Mouse (Mus musculus): ENCODE data around the gene Ctdsp2.
A peak's percentile ranks its signal among the peaks of the same experiment; 100 is the strongest.

Ctdsp2 gene

DNA sequence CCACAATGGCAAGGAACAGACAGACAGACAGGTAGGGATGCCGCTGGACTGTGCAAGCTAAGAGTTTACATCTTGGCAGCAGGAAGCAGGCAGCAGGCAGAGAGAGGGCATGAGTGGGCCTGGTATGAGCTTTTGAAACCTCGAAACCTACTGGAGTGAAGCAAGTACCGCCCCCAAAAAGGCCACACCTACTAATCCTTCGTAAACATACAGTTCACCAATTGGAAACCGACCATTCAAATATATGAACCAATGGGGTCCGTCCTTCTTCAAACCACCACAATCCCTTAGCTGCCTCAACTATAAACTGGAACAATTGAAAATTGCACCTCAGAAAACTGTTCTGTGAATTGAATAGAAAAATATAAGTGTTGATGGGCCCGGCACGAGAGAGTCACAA, 14.7 kb upstream of the Ctdsp2 start:
- DNase-seq: no peak

DNA sequence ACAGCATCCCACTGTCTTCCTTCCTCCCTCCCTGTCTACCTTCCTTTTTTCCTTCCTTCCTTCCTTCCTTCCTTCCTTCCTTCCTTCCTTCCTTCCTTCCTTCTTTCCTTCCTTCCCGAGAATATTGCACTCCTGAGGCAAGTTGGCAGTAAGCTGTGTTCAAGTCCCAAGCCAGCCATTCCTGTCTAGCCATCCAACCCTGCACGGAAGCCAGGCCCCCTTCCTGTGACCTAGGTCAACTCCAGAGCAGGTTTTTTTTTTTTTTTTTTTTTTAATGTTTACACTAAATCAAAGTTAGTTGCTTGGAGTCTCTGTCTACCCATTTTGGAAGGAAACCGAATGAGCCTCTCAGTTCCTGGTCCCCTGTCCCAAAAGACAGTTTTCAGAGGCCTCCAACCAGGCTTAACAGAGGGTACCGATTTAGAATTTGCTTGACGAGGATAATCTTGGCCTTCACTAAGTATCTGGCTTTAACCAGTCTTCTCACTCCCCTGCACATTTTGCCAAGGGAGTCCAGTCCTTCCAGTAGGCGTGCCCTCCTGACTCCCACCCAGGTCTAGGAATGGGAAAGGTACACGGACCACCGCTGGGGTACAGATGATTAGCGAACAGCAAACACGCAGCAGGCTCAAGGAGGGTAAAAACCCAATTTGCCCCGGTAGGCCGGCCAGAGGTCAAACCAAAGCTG, 7.0 kb upstream of the Ctdsp2 start:
- DNase-seq: no peak

GRCm38 (mm10) chr10:126972051-126972725, 6.3 kb upstream of the Ctdsp2 start:
- no peak for DNase-seq

GRCm38 (mm10) chr10:126972988-126973387, 5.5 kb upstream of the Ctdsp2 start:
- no peak for DNase-seq

DNA sequence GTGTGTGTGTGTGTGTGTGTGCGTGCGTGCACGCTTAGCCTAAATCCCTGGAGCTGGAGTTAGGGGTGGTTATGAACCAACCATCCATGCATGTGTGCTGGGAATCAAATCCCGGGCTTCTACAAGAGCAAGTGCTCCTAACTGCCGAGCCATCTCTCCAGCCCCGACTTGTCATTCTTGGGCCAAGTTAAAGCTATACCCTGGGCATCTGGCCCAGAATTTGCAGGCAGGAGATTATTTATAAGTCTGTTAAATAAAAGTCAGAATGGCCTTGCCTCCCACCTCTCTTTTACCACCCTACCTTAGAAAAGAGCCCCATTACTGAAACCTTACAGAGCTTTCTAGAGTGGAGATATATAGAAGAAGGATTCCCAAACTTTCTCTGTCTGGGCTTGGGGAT, 2.8 kb upstream of the Ctdsp2 start:
- no peak for DNase-seq

GRCm38 (mm10) chr10:126977076-126977475, 1.4 kb upstream of the Ctdsp2 start:
- DNase-seq: no peak

DNA sequence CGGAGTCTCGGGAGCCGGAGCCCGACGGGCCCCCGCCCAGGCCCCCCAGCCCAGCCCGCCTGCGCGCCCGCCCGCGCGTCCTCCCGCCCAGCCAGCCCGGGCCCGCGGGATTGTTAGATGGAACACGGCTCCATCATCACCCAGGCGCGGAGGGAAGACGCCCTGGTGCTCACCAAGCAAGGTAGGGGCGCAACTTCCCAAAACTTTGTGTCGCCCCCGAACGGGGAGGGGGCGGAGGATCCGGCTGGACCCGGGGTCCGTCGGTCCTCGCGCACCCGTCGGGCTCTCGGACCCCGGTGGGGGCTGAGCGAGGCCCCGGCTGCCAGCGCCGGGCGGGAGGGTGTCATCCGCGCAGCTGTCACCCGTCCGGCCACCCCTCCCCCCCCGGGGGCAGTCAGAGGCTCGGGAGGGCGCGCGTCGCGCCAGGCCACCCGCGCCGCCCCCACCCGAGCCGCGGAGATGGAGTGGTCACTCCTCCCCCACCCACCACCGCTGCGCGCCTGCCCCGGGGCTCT, 661 bp downstream of the Ctdsp2 start:
- peak; percentile 52 for DNase-seq

- peak; percentile 44 for DNase-seq
These were observed 1.2 kb downstream of the Ctdsp2 start for GRCm38 (mm10) chr10:126979636-126980151.

DNA sequence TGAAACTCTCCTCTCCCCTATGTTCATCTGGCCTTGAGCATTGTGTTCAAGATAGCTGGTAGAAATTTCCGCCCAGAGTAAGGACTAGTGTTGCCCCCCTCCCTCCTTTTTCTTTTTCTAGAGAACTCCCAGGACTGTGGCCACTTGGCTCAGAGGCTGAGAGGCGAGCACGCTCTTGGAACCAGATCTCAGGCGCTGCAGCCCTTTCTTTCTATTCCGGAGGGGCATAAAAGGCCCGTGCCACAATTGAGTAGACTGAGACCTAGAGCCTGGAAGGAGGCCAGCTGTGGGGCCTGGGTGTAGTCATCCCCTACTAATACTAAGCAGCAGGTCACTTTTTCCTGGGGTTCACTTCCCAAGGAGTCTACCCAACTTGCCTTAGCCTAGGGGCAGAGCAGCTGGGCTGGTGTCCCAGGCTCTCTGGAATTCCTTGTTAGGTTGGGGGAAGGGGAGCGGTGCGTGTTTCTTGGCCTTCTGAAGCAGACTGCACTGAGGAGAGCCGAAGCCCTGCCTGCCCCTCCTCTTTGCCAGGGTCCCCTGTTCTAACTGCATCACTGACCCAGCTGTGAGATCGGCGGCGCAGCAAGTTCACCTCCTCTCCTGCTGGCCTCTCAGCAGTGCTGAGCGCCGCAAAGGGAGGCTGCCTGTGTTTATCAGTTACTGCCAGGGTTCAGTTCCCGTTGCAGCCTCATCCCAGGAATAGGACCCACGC, 1.9 kb downstream of the Ctdsp2 start:
- DNase-seq: peak; percentile 22

- peak; percentile 4 for DNase-seq
These were observed 2.5 kb downstream of the Ctdsp2 start for GRCm38 (mm10) chr10:126980933-126981530.

GRCm38 (mm10) chr10:126981746-126982145, 3.2 kb downstream of the Ctdsp2 start:
- DNase-seq: no peak

DNA sequence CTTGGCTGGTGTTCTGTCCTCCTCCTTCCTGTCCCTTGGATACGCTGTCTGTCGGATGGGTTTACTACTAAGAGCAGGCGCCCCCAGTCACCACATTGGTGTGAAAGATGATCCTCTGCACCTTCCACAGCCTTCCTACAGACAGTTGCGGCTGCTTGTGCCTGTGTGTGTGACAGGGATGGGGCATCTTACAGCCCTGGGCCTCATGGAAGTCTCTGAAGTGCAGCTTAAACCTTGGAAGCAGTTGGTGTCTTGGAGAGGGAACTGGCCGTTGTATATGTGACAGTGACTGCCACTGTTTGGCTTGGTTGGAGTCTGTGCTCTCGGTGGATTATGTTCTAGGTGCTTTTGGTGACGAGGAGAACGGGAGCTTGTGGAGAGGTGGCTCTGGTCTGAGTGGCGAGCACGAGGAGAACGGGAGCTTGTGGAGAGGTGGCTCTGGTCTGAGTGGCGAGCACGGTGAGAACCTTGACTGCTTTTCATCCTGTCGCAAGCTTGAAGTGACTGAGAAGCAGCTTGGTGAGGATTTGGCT, 4.7 kb downstream of the Ctdsp2 start:
- DNase-seq: no peak

DNA sequence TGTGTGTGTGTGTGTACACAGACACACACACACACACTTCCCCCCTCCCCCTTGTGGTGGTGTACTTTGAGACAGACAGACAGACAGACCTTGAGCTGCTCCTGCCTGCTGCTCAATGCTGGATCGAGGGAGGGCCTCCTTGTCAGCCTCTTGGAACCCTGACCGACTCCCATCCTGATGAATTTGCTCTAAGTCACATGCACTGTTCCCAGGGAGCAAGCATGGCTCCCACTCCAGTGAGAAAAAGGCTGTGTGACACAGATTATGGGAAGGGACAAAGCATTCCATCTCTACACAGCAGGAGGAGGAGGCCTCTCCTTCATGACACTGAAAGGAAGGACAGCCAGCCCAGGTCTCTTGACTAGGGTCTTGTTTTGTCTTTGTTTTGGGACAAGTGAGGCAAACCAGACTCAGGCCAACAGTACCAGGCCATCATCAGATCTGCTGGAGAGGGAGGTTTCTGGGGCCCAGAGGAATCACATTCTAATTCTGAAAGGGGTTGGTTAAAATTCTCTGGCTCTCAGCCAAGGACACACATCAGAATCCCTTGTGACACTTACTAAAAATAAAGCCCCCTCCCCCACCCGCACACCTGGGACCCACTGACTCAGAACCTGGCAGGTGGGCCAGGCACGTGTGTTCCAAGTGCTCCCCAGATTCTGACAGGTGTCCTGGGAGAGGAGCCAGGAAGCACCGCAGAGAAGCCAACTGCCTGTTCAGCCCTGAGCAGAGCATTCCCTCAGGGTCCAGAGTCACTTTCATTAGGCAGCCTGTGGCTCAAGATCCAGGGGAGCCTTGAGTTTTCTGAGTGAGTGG, 5.9 kb downstream of the Ctdsp2 start:
- no peak for DNase-seq

- DNase-seq: no peak
These were observed 6.6 kb downstream of the Ctdsp2 start for GRCm38 (mm10) chr10:126985127-126985526.

GRCm38 (mm10) chr10:126985579-126985978, 7.1 kb downstream of the Ctdsp2 start:
- no peak for DNase-seq

- no peak for DNase-seq
These were observed 8.0 kb downstream of the Ctdsp2 start for GRCm38 (mm10) chr10:126986541-126986961.

- DNase-seq: no peak
These were observed 8.9 kb downstream of the Ctdsp2 start for GRCm38 (mm10) chr10:126987183-126988118.

DNA sequence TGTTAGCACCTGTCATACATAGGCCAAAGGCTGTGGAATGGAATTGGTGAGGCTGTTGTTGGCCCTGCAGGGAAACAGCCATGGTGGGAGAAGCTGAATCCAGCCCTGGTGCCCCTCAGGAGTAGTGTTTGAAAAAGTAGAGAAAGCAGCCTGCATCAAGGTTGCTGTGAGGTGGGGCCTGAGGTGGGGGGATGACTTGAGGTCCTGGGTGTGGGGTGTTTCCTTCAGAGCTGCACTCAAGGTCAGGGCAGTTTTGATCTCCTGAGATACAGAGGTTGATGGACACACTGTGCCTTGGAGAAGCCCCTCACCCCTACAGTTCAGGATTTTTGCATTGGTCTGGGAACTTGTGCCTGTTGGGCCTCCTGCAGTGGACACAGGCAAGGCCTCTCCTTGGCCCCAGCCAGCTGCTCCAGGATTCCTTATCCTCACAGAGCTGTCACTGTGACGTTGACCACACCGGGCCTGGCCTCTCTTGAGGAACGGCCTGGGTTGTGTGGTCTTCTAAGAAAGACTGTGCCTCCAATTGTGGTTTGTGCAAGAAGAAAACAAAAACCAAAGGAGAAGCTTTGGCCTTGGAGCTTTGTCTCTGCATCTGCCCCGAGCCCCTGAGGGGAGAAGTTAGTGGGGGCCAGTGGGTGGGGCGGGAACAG, 10.1 kb downstream of the Ctdsp2 start:
- DNase-seq: no peak

- DNase-seq: peak; percentile 85
These were observed 12.0 kb downstream of the Ctdsp2 start for GRCm38 (mm10) chr10:126990313-126991056.

Data from thymus, postnatal 25 days (tissue).